Mouse (Mus musculus): ENCODE data around the gene Enpp3. TPM values are rescaled to one million over a fixed set of nuclear protein-coding genes. Genes with fewer than 3 reads are reported as not detected.

The Enpp3 gene
- total and polyA plus RNA-seq, 2 experiments from 2014 or later, result 1.5 to 4.0 TPM

DNA sequence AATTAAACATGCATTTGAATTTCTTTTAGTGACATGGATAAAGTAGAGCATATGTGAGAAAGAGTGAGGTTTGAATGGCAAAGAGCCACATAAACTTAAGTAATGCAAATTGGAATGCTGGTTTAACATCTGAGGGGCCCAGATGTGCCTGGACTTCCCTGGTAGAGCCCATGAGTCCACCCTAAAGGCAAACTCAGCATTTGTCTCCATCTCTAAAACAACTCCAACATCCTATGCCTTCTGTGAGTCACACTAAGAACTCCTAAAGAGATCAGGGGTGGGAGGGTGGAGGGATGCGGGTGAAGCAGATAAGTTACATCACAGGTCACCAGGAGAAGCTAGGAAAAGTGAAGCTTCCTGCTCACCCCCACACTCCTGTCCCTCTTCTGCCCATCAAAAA is 76.6 kb downstream of the Enpp3 start:
- no peak for DNase-seq (ENCODE audit: low spot score)
- Histone ChIP-seq H3K4me3 (ENCODE audit: low read length) (no peak overlapping the region), H3K4me2 (ENCODE audit: low read depth, low read length) (no peak overlapping the region), H3K36me3 (ENCODE audit: insufficient read depth, low read length) (no peaks in the 10 kb centered on the region), H3K4me1 (ENCODE audit: insufficient read depth, low read length) (no peaks in the 10 kb centered on the region), H3K9me3 (ENCODE audit: low read length) (no peaks in the 10 kb centered on the region), H3K9ac (replicated peaks; ENCODE audit: low read length) (no peak overlapping the region), H3K27me3 (ENCODE audit: insufficient read depth, low read length) (no peaks in the 10 kb centered on the region), H3K27ac (no peak overlapping the region)
- TF ChIP-seq CTCF (IDR thresholded peaks at IDR 0.05; ENCODE audit: low read depth), result no peak
- WGBS, result 88% methylated on average over 1 of the region's 1 CpGs
- no peak for ATAC-seq

DNA sequence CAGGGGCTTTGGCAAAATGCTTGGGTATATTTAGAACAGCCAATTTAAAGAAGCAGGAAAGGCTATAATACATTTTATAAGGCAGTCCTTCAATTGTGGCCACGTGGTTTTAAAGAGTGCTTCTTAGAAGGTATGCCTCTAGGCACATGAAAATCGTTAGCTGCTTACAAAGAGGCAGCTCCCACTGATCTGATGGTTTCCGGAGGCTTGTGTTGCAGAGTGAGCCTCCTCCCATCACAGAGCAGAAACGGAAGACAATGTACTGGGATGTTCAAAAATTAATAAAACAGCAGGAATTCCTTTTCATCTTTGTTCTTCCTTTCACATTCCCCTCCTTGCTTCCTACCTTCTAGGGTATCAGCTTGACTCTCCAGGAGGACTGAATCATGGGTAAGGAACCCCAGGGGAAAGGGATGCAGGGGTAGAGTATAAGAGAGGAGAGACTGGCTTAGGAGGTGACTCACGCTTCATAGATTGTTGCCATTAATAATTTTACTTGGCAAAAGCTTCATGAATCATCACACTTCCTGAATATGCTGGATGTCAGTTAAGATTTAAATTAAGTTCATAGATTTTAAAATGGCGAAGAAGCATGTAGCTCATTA is 77.4 kb downstream of the Enpp3 start:
- Histone ChIP-seq H3K9ac (replicated peaks; ENCODE audit: low read length) (no peak overlapping the region), H3K4me3 (ENCODE audit: low read length) (no peak overlapping the region), H3K4me2 (ENCODE audit: low read depth, low read length) (no peak overlapping the region), H3K36me3 (ENCODE audit: insufficient read depth, low read length) (no peaks in the 10 kb centered on the region), H3K4me1 (ENCODE audit: insufficient read depth, low read length) (no peaks in the 10 kb centered on the region), H3K27ac (no peak overlapping the region), H3K9me3 (ENCODE audit: low read length) (no peaks in the 10 kb centered on the region), H3K27me3 (ENCODE audit: insufficient read depth, low read length) (no peaks in the 10 kb centered on the region)
- peak; percentile 77 for ATAC-seq
- DNase-seq (ENCODE audit: low spot score), result peak; percentile 45
- WGBS, result 39% methylated on average over 6 of the region's 6 CpGs
- no peak for TF ChIP-seq CTCF (IDR thresholded peaks at IDR 0.05; ENCODE audit: low read depth)

GRCm38 (mm10) chr10:24764640-24765039 is 78.0 kb downstream of the Enpp3 start:
- Histone ChIP-seq H3K36me3 (ENCODE audit: insufficient read depth, low read length) (no peaks in the 10 kb centered on the region), H3K9me3 (ENCODE audit: low read length) (no peaks in the 10 kb centered on the region), H3K4me3 (ENCODE audit: low read length) (no peak overlapping the region), H3K4me2 (ENCODE audit: low read depth, low read length) (no peak overlapping the region), H3K9ac (replicated peaks; ENCODE audit: low read length) (no peak overlapping the region), H3K4me1 (ENCODE audit: insufficient read depth, low read length) (no peaks in the 10 kb centered on the region), H3K27me3 (ENCODE audit: insufficient read depth, low read length) (no peaks in the 10 kb centered on the region), H3K27ac (no peak overlapping the region)
- no peak for TF ChIP-seq CTCF (IDR thresholded peaks at IDR 0.05; ENCODE audit: low read depth)
- WGBS, result 59% methylated on average over 3 of the region's 3 CpGs
- ATAC-seq (peak; percentile 62), DNase-seq (ENCODE audit: low spot score) (no peak)

DNA sequence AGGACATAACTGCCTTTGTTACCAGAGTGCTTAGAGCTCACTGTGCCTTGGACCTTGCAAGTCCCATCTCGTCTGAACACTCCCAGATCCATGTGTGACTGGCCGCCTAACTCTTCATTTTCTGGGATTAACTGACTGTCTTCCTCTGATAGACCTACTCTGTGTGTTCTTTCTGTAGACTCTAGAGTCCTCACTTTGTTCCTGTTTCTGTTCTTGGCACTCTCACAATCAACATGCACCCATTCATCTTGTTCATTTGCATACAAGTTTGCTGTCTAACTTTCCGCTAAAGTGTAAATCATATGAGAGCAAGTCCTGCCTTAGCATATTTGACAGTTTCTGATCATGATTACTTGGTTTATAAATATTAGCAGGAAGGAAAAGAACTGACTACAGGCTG is 79.4 kb downstream of the Enpp3 start:
- ATAC-seq, result no peak

DNA sequence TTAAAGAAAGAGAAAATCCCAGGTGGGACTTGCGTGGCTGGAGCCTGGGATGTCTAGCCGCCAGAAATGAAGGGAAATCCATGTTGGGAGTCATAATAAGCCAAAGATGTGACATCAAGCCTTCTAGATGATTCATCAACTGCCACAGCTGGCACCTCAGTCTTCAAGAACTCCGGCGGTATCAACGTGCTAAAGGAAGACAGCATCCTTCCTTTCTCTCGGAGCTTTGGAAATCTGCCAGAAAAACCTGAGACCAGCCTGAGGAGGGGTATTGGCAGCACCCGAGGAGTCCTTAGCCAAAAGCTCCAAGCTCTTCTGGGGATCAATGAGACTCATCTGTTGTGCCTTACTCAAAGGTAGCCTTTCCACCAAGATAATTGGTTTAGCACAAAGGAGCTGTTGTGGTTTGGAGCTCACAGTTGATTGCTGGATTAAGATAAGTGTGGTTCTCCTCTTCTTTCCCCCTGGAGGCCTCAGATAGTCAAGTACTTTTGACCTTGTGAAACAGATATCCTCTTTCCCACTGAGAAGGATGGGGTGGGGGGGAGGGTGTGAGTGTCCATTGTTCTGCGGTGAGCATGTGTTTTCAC is 84.2 kb downstream of the Enpp3 start:
- no peaks in the 10 kb centered on the region for H3K27me3 ChIP-seq (ENCODE audit: insufficient read depth, low read length)
- no peak for ATAC-seq
- no peak overlapping the region for H3K27ac ChIP-seq
- H3K9ac ChIP-seq (replicated peaks; ENCODE audit: low read length), result no peak overlapping the region
- no peaks in the 10 kb centered on the region for H3K9me3 ChIP-seq (ENCODE audit: low read length)
- no peak for TF ChIP-seq CTCF (IDR thresholded peaks at IDR 0.05; ENCODE audit: low read depth)
- H3K4me1 ChIP-seq (ENCODE audit: insufficient read depth, low read length), result no peaks in the 10 kb centered on the region
- no peak overlapping the region for H3K4me2 ChIP-seq (ENCODE audit: low read depth, low read length)
- WGBS, result 59% methylated on average over 8 of the region's 8 CpGs
- DNase-seq (ENCODE audit: low spot score), result no peak
- H3K4me3 ChIP-seq (ENCODE audit: low read length), result no peak overlapping the region
- no peaks in the 10 kb centered on the region for H3K36me3 ChIP-seq (ENCODE audit: insufficient read depth, low read length)

More for the DNA sequence above, 79.4 kb downstream of the Enpp3 start:
- TF ChIP-seq CTCF (IDR thresholded peaks at IDR 0.05; ENCODE audit: low read depth), result no peak
- Histone ChIP-seq H3K27ac (no peak overlapping the region), H3K9me3 (ENCODE audit: low read length) (no peaks in the 10 kb centered on the region), H3K4me2 (ENCODE audit: low read depth, low read length) (no peak overlapping the region), H3K4me3 (ENCODE audit: low read length) (no peak overlapping the region), H3K36me3 (ENCODE audit: insufficient read depth, low read length) (no peaks in the 10 kb centered on the region), H3K4me1 (ENCODE audit: insufficient read depth, low read length) (no peaks in the 10 kb centered on the region), H3K27me3 (ENCODE audit: insufficient read depth, low read length) (no peaks in the 10 kb centered on the region), H3K9ac (replicated peaks; ENCODE audit: low read length) (no peak overlapping the region)
- DNase-seq (ENCODE audit: low spot score), result no peak
- WGBS, result 94% methylated on average over 3 of the region's 3 CpGs

DNA sequence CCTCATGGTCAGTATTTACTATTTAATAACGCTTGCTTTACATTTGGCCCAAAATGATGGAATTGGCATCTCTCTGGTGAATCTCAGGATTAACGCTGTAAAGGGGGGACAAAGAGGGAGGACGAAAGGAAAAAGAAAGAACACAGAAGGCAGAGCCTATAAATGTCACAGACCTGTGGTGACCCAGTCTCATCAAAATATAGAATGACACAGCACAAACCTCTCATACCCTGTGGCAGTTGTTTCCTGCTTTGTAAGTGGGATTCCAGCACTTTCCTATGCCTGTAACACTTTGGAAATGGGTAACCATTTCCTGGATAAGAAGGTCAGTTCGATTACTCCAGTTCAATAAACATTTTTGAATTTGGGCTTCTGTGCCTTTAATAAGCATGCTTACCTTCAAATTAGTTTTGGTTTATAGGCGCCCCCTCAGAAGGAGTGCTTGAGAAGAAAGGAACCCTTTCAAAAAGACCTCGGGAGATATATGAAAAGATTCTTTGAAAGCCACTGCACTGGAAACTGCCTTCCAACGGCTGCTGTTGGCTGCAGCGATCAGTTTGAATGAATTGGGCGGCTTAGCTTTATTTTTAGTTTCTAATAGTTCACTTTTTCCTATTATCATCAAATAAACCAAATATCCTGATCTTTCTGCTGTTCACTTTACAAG is 87.6 kb downstream of the Enpp3 start:
- Histone ChIP-seq H3K27ac (peak overlapping the region; percentile 20; the same call in 1 of the 2 replicates), H3K4me3 (ENCODE audit: low read length) (no peak overlapping the region), H3K36me3 (ENCODE audit: insufficient read depth, low read length) (no peaks in the 10 kb centered on the region), H3K27me3 (ENCODE audit: insufficient read depth, low read length) (no peaks in the 10 kb centered on the region), H3K9ac (replicated peaks; ENCODE audit: low read length) (no peak overlapping the region), H3K9me3 (ENCODE audit: low read length) (no peaks in the 10 kb centered on the region), H3K4me1 (ENCODE audit: insufficient read depth, low read length) (no peaks in the 10 kb centered on the region), H3K4me2 (ENCODE audit: low read depth, low read length) (peak overlapping the region; percentile 38)
- TF ChIP-seq CTCF (IDR thresholded peaks at IDR 0.05; ENCODE audit: low read depth), result no peak
- DNase-seq (ENCODE audit: low spot score), result no peak
- ATAC-seq, result no peak
- 34% methylated on average over 9 of the region's 9 CpGs for WGBS
